Mouse (Mus musculus): Measurements from ENCODE around the gene Zmym1. TPM values are rescaled to one million over a fixed set of nuclear protein-coding genes. Genes with fewer than 3 reads are reported as not detected.
"Not testable (repeated sequence)": the region's sequence is repeated elsewhere in the genome, so short reads cannot be mapped to it uniquely, and the experiment has no call there.

Gene Zmym1
- 10 to 100 TPM; 22.1 to 25.8 TPM for polyA plus RNA-seq (2017; shearing (Covaris generic))

GRCm38 (mm10) chr4:127060585-127061290 lies at the start of gene Zmym1:
Gene Zmym1 (minus strand): TSS chr4:127061152.
- ATAC-seq, result peak; percentile 96

GRCm38 (mm10) chr4:127110570-127110969 lies 49.6 kb upstream of the Zmym1 start:
- no peak for ATAC-seq

- no peak for ATAC-seq
Measured at GRCm38 (mm10) chr4:127107566-127107965, 46.6 kb upstream of the Zmym1 start.

GRCm38 (mm10) chr4:127099552-127099951 lies 38.6 kb upstream of the Zmym1 start:
- ATAC-seq, result not testable (repeated sequence)

GRCm38 (mm10) chr4:127095090-127095489 lies 34.1 kb upstream of the Zmym1 start:
- peak; percentile 63 for ATAC-seq

GRCm38 (mm10) chr4:127091188-127091587 lies 30.2 kb upstream of the Zmym1 start:
- no peak for ATAC-seq

- ATAC-seq, result no peak
Measured at GRCm38 (mm10) chr4:127085761-127086160, 24.8 kb upstream of the Zmym1 start.

GRCm38 (mm10) chr4:127083131-127083530 lies 22.2 kb upstream of the Zmym1 start:
- ATAC-seq, result no peak

GRCm38 (mm10) chr4:127080806-127081205 lies 19.9 kb upstream of the Zmym1 start:
- ATAC-seq, result no peak

- peak; percentile 96 for ATAC-seq
Measured at GRCm38 (mm10) chr4:127076875-127077548, 16.1 kb upstream of the Zmym1 start, which contains the start of gene Zmym6. Gene Zmym6 (plus strand): TSS chr4:127077383.

- ATAC-seq, result no peak
Measured at GRCm38 (mm10) chr4:127074915-127075314, 14.0 kb upstream of the Zmym1 start.

- no peak for ATAC-seq
Measured at GRCm38 (mm10) chr4:127064051-127064450, 3.1 kb upstream of the Zmym1 start.

GRCm38 (mm10) chr4:127054522-127055198 lies 6.3 kb downstream of the Zmym1 start:
- no peak for ATAC-seq

- no peak for ATAC-seq
Measured at GRCm38 (mm10) chr4:127053071-127053470, 7.9 kb downstream of the Zmym1 start.

- no peak for ATAC-seq
Measured at GRCm38 (mm10) chr4:127051121-127051520, 9.8 kb downstream of the Zmym1 start.

- ATAC-seq, result peak; percentile 75
Measured at GRCm38 (mm10) chr4:127043540-127043939, 17.4 kb downstream of the Zmym1 start.

GRCm38 (mm10) chr4:127039871-127040483 lies 21.0 kb downstream of the Zmym1 start:
- no peak for ATAC-seq

GRCm38 (mm10) chr4:127038828-127039349 lies 22.1 kb downstream of the Zmym1 start:
- no peak for ATAC-seq

- no peak for ATAC-seq
Measured at GRCm38 (mm10) chr4:127037908-127038827, 22.8 kb downstream of the Zmym1 start.

- ATAC-seq, result no peak
Measured at GRCm38 (mm10) chr4:127037158-127037557, 23.8 kb downstream of the Zmym1 start.

All from CD4-positive, CD25-positive, alpha-beta regulatory T cell, adult 4 months (primary cell).